Mouse (Mus musculus) lung, adult 2 months (tissue): ENCODE data around the gene Ccr5.

Source experiments
- CTCF ChIP-seq: fragments of 200-500 bp; IDR thresholded peaks from 2 replicates; pipeline ENCODE4 v1.5.1; 2011; ENCODE audit warnings: mild to moderate bottlenecking, low read length, control low read depth; ENCODE audit not compliant: insufficient read depth
- POLR2A ChIP-seq: fragments of 200-500 bp; IDR thresholded peaks from 2 replicates; pipeline ENCODE4 v1.6.1; 2011; ENCODE audit warnings: low read depth, mild to moderate bottlenecking, control low read depth, low read length, borderline replicate concordance; ENCODE audit errors: extremely low read depth

DNA sequence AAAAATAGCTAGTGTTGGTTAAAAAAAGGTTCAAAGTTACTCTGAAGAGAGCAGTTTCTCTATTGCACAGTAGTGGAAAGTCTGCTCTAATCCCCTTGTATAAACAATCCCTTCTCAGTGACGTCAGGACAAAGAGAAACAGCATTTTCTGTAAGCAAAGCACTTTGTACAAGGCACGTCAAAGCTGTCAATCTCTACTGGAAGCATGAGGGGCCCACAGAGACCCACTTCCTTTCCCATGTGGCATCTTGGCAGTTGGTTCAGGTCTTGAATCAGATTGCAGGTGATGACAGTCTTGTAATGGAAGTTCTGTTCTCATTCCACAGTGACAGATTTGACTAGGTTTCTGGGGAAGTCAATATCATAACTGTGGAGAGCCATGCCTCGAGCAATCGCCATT, 41.5 kb upstream of the Ccr5 start:
- TF ChIP-seq POLR2A (no peak), CTCF (no peak)
